Mouse (Mus musculus): Measurements from ENCODE around the gene Prickle1. TPM values are rescaled to one million over a fixed set of nuclear protein-coding genes. Genes with fewer than 3 reads are reported as not detected.

Prickle1 gene
- total RNA-seq, 2 experiments from 2014 or later = 8.1 to 10.6 TPM

Other genes starting within 250 kb of the Prickle1 start
- 10 to 100 TPM; 75.6 to 76.3 TPM for gene Zcrb1, start 197.6 kb downstream of the Prickle1 start, total RNA-seq (2021)
- 10 to 100 TPM; 20.7 to 21.5 TPM for gene Pphln1, start 197.5 kb downstream of the Prickle1 start, total RNA-seq (2021)